22 mouse cellular contexts compared by ENCODE assay signal in genomic region chr7:90064198-90064597, GRCm38 (mm10).
A peak's percentile ranks its signal among the peaks of the same experiment; 100 is the strongest.
DNase-seq lines count a peak whose midpoint lies in the region; ATAC-seq and TF ChIP-seq lines count a peak whose summit lies in the region.
"Had no signal": no experiment of that assay in that cellular context is flagged by ENCODE, and none has a peak within 500 bp of the region (broad histone marks: within the 10 kb centered on the region; RNA-seq: fewer than 3 reads in every experiment).

No protein-coding gene starts in this region.

- 59% methylated on average over 1 of the region's 1 CpGs for WGBS in liver, embryonic 12.5 days (ENCODE audit: insufficient replicate concordance)
- WGBS in liver, embryonic 15.5 days (ENCODE audit: insufficient replicate concordance): 36% methylated on average over 1 of the region's 1 CpGs
- 90% methylated on average over 1 of the region's 1 CpGs for WGBS in embryonic facial prominence, embryonic 10.5 days

- ATAC-seq in liver, embryonic 12.5 days: no peak
- no peak for ATAC-seq in liver, embryonic 15.5 days (ENCODE audit: insufficient read depth)
- ATAC-seq: forebrain, embryonic 13.5 days; forebrain, embryonic 16.5 days had no signal

- peaks cover 31 to 55% of the 10 kb centered on the region in 2 experiments for H3K4me1 ChIP-seq in MEL (ENCODE audit: control insufficient read depth in 1 of 2, insufficient read depth in 2 of 2, low read length in 2 of 2)
- H3K4me1 ChIP-seq in liver, embryonic 12.5 days: peaks cover 98% of the 10 kb centered on the region
- H3K4me1 ChIP-seq in liver, embryonic 15.5 days (replicated peaks): peaks cover 94% of the 10 kb centered on the region
- peaks cover 13% of the 10 kb centered on the region for H3K4me1 ChIP-seq in embryonic facial prominence, embryonic 10.5 days
- H3K4me1 ChIP-seq: forebrain, embryonic 10.5 days; hindbrain, embryonic 15.5 days had no signal

- TF ChIP-seq EP300 in MEL (IDR thresholded peaks at IDR 0.05; ENCODE audit: low read depth in 1 of 2, low read length in 2 of 2): peak; percentile 10 to 30; a peak in 1 of 4 replicates

- no peaks in the 10 kb centered on the region for H3K9me3 ChIP-seq in MEL (replicated peaks; ENCODE audit: insufficient read depth, low read length)
- H3K9me3 ChIP-seq in liver, embryonic 12.5 days (replicated peaks): no peaks in the 10 kb centered on the region
- H3K9me3 ChIP-seq in liver, embryonic 15.5 days (replicated peaks): no peaks in the 10 kb centered on the region
- no peaks in the 10 kb centered on the region for H3K9me3 ChIP-seq in embryonic facial prominence, embryonic 10.5 days
- H3K9me3 ChIP-seq: forebrain, embryonic 10.5 days; forebrain, embryonic 13.5 days; hindbrain, embryonic 12.5 days; hindbrain, embryonic 15.5 days had no signal

- H3K27me3 ChIP-seq in MEL (ENCODE audit: control insufficient read depth in 1 of 2, insufficient read depth in 2 of 2, low read length in 2 of 2): no peaks in the 10 kb centered on the region
- H3K27me3 ChIP-seq in liver, embryonic 12.5 days (replicated peaks): no peaks in the 10 kb centered on the region
- H3K27me3 ChIP-seq in liver, embryonic 15.5 days: no peaks in the 10 kb centered on the region
- no peaks in the 10 kb centered on the region for H3K27me3 ChIP-seq in embryonic facial prominence, embryonic 10.5 days (replicated peaks; ENCODE audit: low read depth, poor library complexity, severe bottlenecking)
- H3K27me3 ChIP-seq: forebrain, embryonic 13.5 days; hindbrain, embryonic 12.5 days; hindbrain, embryonic 15.5 days had no signal

- TF ChIP-seq RAD21 in MEL (IDR thresholded peaks at IDR 0.05; ENCODE audit: low read depth, low read length): no peak

- DNase-seq in MEL (ENCODE audit: low read depth, low spot score): no peak
- no peak for DNase-seq in thymus, postnatal 14 days
- DNase-seq in yolk sac, embryonic 10.5 days (ENCODE audit: low spot score): no peak
- no peak for DNase-seq in embryonic facial prominence, embryonic 10.5 days (ENCODE audit: low spot score)
- DNase-seq: adrenal gland, adult 8-10 months; adrenal gland, postnatal 25 days; cerebellum, adult 11-12 months; cerebellum, adult 8-10 months; cerebellum, postnatal 10 days; cerebellum, postnatal 36 days; embryo, embryonic 11 days; gastrocnemius, postnatal 10 days; gastrocnemius, postnatal 36 days; heart, adult 11 months had no signal

- H3K36me3 ChIP-seq in MEL (ENCODE audit: control insufficient read depth in 1 of 2, insufficient read depth in 2 of 2, low read length in 2 of 2): peaks cover 0 to 48% of the 10 kb centered on the region in 2 experiments; a peak in 2 of 4 replicates
- no peaks in the 10 kb centered on the region for H3K36me3 ChIP-seq in liver, embryonic 12.5 days
- H3K36me3 ChIP-seq in liver, embryonic 15.5 days (replicated peaks): no peaks in the 10 kb centered on the region
- no peaks in the 10 kb centered on the region for H3K36me3 ChIP-seq in embryonic facial prominence, embryonic 10.5 days (replicated peaks)
- H3K36me3 ChIP-seq: forebrain, embryonic 10.5 days; hindbrain, embryonic 12.5 days; hindbrain, embryonic 15.5 days had no signal

- no peak for TF ChIP-seq CTCF in MEL (IDR thresholded peaks at IDR 0.05 in 2 of 3, conservative IDR thresholded peaks at IDR 0.05 in 1 of 3; ENCODE audit: control insufficient read depth in 1 of 3, insufficient read depth in 1 of 3, low read depth in 2 of 3, low read length in 3 of 3, poor library complexity in 1 of 3, severe bottlenecking in 1 of 3)

- H3K79me2 ChIP-seq in MEL (ENCODE audit: control insufficient read depth, insufficient read depth, low read length, poor library complexity): no peaks in the 10 kb centered on the region

- no peak overlapping the region for H3K27ac ChIP-seq in MEL (ENCODE audit: control insufficient read depth, low read depth, low read length)
- peak overlapping the region; percentile 98 for H3K27ac ChIP-seq in liver, embryonic 12.5 days
- peak overlapping the region; percentile 98 for H3K27ac ChIP-seq in liver, embryonic 15.5 days (replicated peaks)
- no peak overlapping the region for H3K27ac ChIP-seq in embryonic facial prominence, embryonic 10.5 days (replicated peaks)
- H3K27ac ChIP-seq: forebrain, embryonic 10.5 days; forebrain, embryonic 13.5 days; hindbrain, embryonic 12.5 days; hindbrain, embryonic 15.5 days had no signal

- TF ChIP-seq POLR2A in MEL (IDR thresholded peaks at IDR 0.05; ENCODE audit: control insufficient read depth in 1 of 2, insufficient read depth in 1 of 2, low read depth in 1 of 2, low read length in 2 of 2, poor library complexity in 1 of 2): no peak

- peak overlapping the region; percentile 73 for H3K4me2 ChIP-seq in liver, embryonic 12.5 days
- peak overlapping the region; percentile 19 for H3K4me2 ChIP-seq in liver, embryonic 15.5 days
- H3K4me2 ChIP-seq: forebrain, embryonic 13.5 days; heart, embryonic 11.5 days; hindbrain, embryonic 12.5 days; hindbrain, embryonic 15.5 days had no signal

- no peak overlapping the region for H3K4me3 ChIP-seq in MEL (ENCODE audit: control insufficient read depth in 1 of 2, insufficient read depth in 1 of 2, low read depth in 2 of 2, low read length in 2 of 2)
- no peak overlapping the region for H3K4me3 ChIP-seq in liver, embryonic 12.5 days
- no peak overlapping the region for H3K4me3 ChIP-seq in liver, embryonic 15.5 days (replicated peaks)
- H3K4me3 ChIP-seq in embryonic facial prominence, embryonic 10.5 days: no peak overlapping the region
- H3K4me3 ChIP-seq: forebrain, embryonic 10.5 days; forebrain, embryonic 13.5 days; hindbrain, embryonic 12.5 days; hindbrain, embryonic 15.5 days had no signal

- H3K9ac ChIP-seq in MEL (ENCODE audit: control insufficient read depth, low read depth, low read length, poor library complexity, severe bottlenecking): no peak overlapping the region
- peak overlapping the region; percentile 81 for H3K9ac ChIP-seq in liver, embryonic 12.5 days
- H3K9ac ChIP-seq in liver, embryonic 15.5 days: peak overlapping the region; percentile 7; the same call in 1 of the 2 replicates
- H3K9ac ChIP-seq: forebrain, embryonic 13.5 days; hindbrain, embryonic 12.5 days; hindbrain, embryonic 15.5 days had no signal

TF ChIP-seq in MEL, 35 proteins besides CTCF, POLR2A, EP300 and RAD21:
- TF ChIP-seq JUND (IDR thresholded peaks at IDR 0.05; ENCODE audit: low read depth, low read length) (no peak), TCF12 (IDR thresholded peaks at IDR 0.05; ENCODE audit: low read depth, low read length) (peak; percentile 55), ZNF384 (IDR thresholded peaks at IDR 0.05; ENCODE audit: low read depth, low read length) (no peak), MYC (IDR thresholded peaks at IDR 0.05; ENCODE audit: low read depth, low read length) (no peak), CHD1 (IDR thresholded peaks at IDR 0.05; ENCODE audit: low read depth, low read length) (no peak), CHD2 (IDR thresholded peaks at IDR 0.05; ENCODE audit: low read length) (no peak), ZKSCAN1 (IDR thresholded peaks at IDR 0.05; ENCODE audit: low read depth, low read length) (no peak), RCOR1 (IDR thresholded peaks at IDR 0.05; ENCODE audit: low read depth, low read length) (peak; percentile 65; the same call in 1 of the 2 replicates), SIN3A (IDR thresholded peaks at IDR 0.05; ENCODE audit: low read length) (no peak), ETS1 (IDR thresholded peaks at IDR 0.05; ENCODE audit: low read depth, low read length) (no peak)

Comparison
In these comparisons a context has a peak if more than half of its experiments do, and no peak if none do; other contexts are left out.
1. H3K27ac ChIP-seq: peak in liver, embryonic 12.5 days (single experiment) and liver, embryonic 15.5 days (single experiment); none in MEL (single experiment) and embryonic facial prominence, embryonic 10.5 days (single experiment).